Mouse (Mus musculus) splenic B cell, adult 2 months (primary cell): Measurements from ENCODE around the gene Aldh3a1.
A peak's percentile ranks its signal among the peaks of the same experiment; 100 is the strongest.
"Not testable (repeated sequence)": the region's sequence is repeated elsewhere in the genome, so short reads cannot be mapped to it uniquely, and the experiment has no call there.

Source experiments
- DNase-seq: peaks from one replicate; pipeline ENCODE4 v3.0.0-alpha.2; 2011; ENCODE audit warnings: low read depth, low spot score
- H3K27me3 ChIP-seq: 2 replicates; pipeline ENCODE4 v1.6.1; 2012; ENCODE audit warnings: mild to moderate bottlenecking, low read length, moderate library complexity, mixed read lengths; ENCODE audit not compliant: control insufficient read depth, poor library complexity, insufficient read depth, severe bottlenecking
- H3K36me3 ChIP-seq: 2 replicates; pipeline ENCODE4 v1.6.1; 2012; ENCODE audit warnings: mild to moderate bottlenecking, low read length, moderate library complexity, mixed read lengths; ENCODE audit not compliant: control insufficient read depth, poor library complexity, insufficient read depth, severe bottlenecking

Gene Aldh3a1

GRCm38 (mm10) chr11:61207487-61208246, at the start of gene Aldh3a1:
Gene Aldh3a1, plus strand, starts transcription at chr11:61207537.
- Histone ChIP-seq H3K27me3 (no peaks in the 10 kb centered on the region), H3K36me3 (no peaks in the 10 kb centered on the region)
- DNase-seq = no peak

GRCm38 (mm10) chr11:61158141-61158540, 49.2 kb upstream of the Aldh3a1 start:
- H3K27me3 ChIP-seq = no peaks in the 10 kb centered on the region
- no peak for DNase-seq
- peaks cover 16% of the 10 kb centered on the region for H3K36me3 ChIP-seq

- H3K27me3 ChIP-seq = no peaks in the 10 kb centered on the region
- DNase-seq = peak; percentile 42
- H3K36me3 ChIP-seq = peaks cover 7% of the 10 kb centered on the region
These were observed 47.3 kb upstream of the Aldh3a1 start for GRCm38 (mm10) chr11:61159796-61160732.

GRCm38 (mm10) chr11:61161121-61161520, 46.2 kb upstream of the Aldh3a1 start:
- Histone ChIP-seq H3K27me3 (no peaks in the 10 kb centered on the region), H3K36me3 (peaks cover 9% of the 10 kb centered on the region)
- DNase-seq = no peak

- Histone ChIP-seq H3K36me3 (peaks cover 9% of the 10 kb centered on the region), H3K27me3 (no peaks in the 10 kb centered on the region)
- no peak for DNase-seq
These were observed 44.6 kb upstream of the Aldh3a1 start for GRCm38 (mm10) chr11:61162776-61163175.

GRCm38 (mm10) chr11:61163341-61163740, 44.0 kb upstream of the Aldh3a1 start:
- H3K27me3 ChIP-seq = no peaks in the 10 kb centered on the region
- peaks cover 8% of the 10 kb centered on the region for H3K36me3 ChIP-seq
- no peak for DNase-seq

- no peaks in the 10 kb centered on the region for H3K27me3 ChIP-seq
- peaks cover 4% of the 10 kb centered on the region for H3K36me3 ChIP-seq
- DNase-seq = no peak
These were observed 43.0 kb upstream of the Aldh3a1 start for GRCm38 (mm10) chr11:61164366-61164765.

GRCm38 (mm10) chr11:61164881-61165280, 42.5 kb upstream of the Aldh3a1 start:
- Histone ChIP-seq H3K27me3 (no peaks in the 10 kb centered on the region), H3K36me3 (peaks cover 4% of the 10 kb centered on the region)
- no peak for DNase-seq

GRCm38 (mm10) chr11:61170184-61170583, 37.2 kb upstream of the Aldh3a1 start:
- Histone ChIP-seq H3K36me3 (peaks cover 2% of the 10 kb centered on the region), H3K27me3 (no peaks in the 10 kb centered on the region)
- no peak for DNase-seq

GRCm38 (mm10) chr11:61173477-61173876, 33.9 kb upstream of the Aldh3a1 start:
- not testable (repeated sequence) for DNase-seq, H3K36me3 ChIP-seq, H3K27me3 ChIP-seq

- DNase-seq = peak; percentile 63
- H3K36me3 ChIP-seq = no peaks in the 10 kb centered on the region
These were observed 33.0 kb upstream of the Aldh3a1 start for GRCm38 (mm10) chr11:61174291-61174820.

GRCm38 (mm10) chr11:61174821-61175658, 32.3 kb upstream of the Aldh3a1 start, which contains the start of gene Usp22:
Gene Usp22, minus strand, starts transcription at chr11:61175055.
- no peaks in the 10 kb centered on the region for H3K27me3 ChIP-seq
- peak; percentile 100 for DNase-seq

More at GRCm38 (mm10) chr11:61174291-61174820, 33.0 kb upstream of the Aldh3a1 start:
- H3K27me3 ChIP-seq = no peaks in the 10 kb centered on the region

GRCm38 (mm10) chr11:61175778-61176177, 31.6 kb upstream of the Aldh3a1 start:
- DNase-seq = no peak
- Histone ChIP-seq H3K27me3 (no peaks in the 10 kb centered on the region), H3K36me3 (no peaks in the 10 kb centered on the region)

More at GRCm38 (mm10) chr11:61174821-61175658, 32.3 kb upstream of the Aldh3a1 start, which contains the start of gene Usp22:
- no peaks in the 10 kb centered on the region for H3K36me3 ChIP-seq

GRCm38 (mm10) chr11:61176321-61176720, 31.0 kb upstream of the Aldh3a1 start:
- H3K36me3 ChIP-seq = no peaks in the 10 kb centered on the region
- DNase-seq = peak; percentile 14
- H3K27me3 ChIP-seq = no peaks in the 10 kb centered on the region
